8 mouse cellular contexts compared by ENCODE assay signal in genomic region chr7:110060669-110061198, GRCm38 (mm10). TPM values are rescaled to one million over a fixed set of nuclear protein-coding genes. Genes with fewer than 3 reads are reported as not detected.
A peak's percentile ranks its signal among the peaks of the same experiment; 100 is the strongest.
DNase-seq lines count a peak whose midpoint lies in the region.

No protein-coding gene starts in this region.

- peak; percentile 50 for DNase-seq in embryo, embryonic 11.5 days (ENCODE audit: low read depth, low spot score)
- DNase-seq in embryo, embryonic 10.5 days (ENCODE audit: low spot score) = no peak
- DNase-seq in urinary bladder, postnatal 25 days (ENCODE audit: low spot score) = peak; percentile 64
- no peak for DNase-seq in urinary bladder, adult 18-20 months (ENCODE audit: low spot score in 2 of 2)
- DNase-seq in heart, postnatal 4 days = peak; percentile 13
- peak; percentile 12 for DNase-seq in lung, postnatal 10 days
- DNase-seq in adrenal gland, postnatal 4 days (ENCODE audit: low spot score in 2 of 2) = no peak
- no peak for DNase-seq in adrenal gland, postnatal 25 days

RNA-seq across cellular contexts. Expression of gene Zfp143, which starts 0.3 kb away (rescaled TPM):
- 10 to 100 TPM; 12.9 to 14.4 TPM for total RNA-seq in heart, postnatal 4 days (2021)
- total RNA-seq in adrenal gland, postnatal 4 days (2021) = 10 to 100 TPM; 17.4 to 17.8 TPM
- 14.2 and 16.9 TPM in 2 replicates for total RNA-seq in adrenal gland, postnatal 25 days (2021)

RNA-seq across cellular contexts. Expression of gene Ipo7, which starts 42.7 kb away (rescaled TPM):
- total RNA-seq in heart, postnatal 4 days (2021) = 100 to 1,000 TPM in 1 of 2 experiments, 10 to 100 TPM in 1; 99.5 to 103 TPM
- 10 to 100 TPM; 70.4 to 73.8 TPM for total RNA-seq in adrenal gland, postnatal 4 days (2021)
- 84.8 and 104 TPM in 2 replicates for total RNA-seq in adrenal gland, postnatal 25 days (2021)

Comparison
In these comparisons a context has a peak if more than half of its experiments do, and no peak if none do; other contexts are left out.
1. DNase-seq: peak in embryo, embryonic 11.5 days (single experiment), urinary bladder, postnatal 25 days (single experiment), heart, postnatal 4 days (single experiment) and lung, postnatal 10 days (single experiment); none in embryo, embryonic 10.5 days (single experiment), urinary bladder, adult 18-20 months (0 of 2), adrenal gland, postnatal 4 days (0 of 2) and adrenal gland, postnatal 25 days (single experiment).